Mouse (Mus musculus): Measurements from ENCODE around the gene Slc38a10. TPM values are rescaled to one million over a fixed set of nuclear protein-coding genes. Genes with fewer than 3 reads are reported as not detected.
A peak's percentile ranks its signal among the peaks of the same experiment; 100 is the strongest.

Slc38a10 gene
- total RNA-seq, 2 experiments from 2014 or later: 39.0 to 48.2 TPM

DNA sequence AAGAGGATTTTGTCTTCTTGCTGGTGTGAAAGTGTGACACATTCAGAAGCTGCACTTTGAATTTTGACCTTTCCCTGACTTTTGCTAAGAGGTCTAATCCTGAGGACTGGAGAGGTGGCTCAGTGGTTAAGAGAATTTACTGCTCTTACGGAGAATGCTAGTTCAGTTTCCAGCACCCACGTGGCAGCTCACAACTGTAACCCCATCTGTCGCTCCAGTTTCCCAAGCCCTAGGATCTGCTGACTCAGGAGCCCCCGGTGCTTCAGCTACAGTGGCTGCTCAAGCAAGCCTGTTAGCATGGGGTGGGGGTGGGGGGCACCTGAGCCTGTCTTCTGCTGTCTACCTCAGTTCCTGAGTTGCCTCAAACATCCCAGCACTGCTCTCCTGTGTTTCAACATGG, 28.2 kb upstream of the Slc38a10 start:
- peak; percentile 61 for DNase-seq (ENCODE audit: low spot score)

DNA sequence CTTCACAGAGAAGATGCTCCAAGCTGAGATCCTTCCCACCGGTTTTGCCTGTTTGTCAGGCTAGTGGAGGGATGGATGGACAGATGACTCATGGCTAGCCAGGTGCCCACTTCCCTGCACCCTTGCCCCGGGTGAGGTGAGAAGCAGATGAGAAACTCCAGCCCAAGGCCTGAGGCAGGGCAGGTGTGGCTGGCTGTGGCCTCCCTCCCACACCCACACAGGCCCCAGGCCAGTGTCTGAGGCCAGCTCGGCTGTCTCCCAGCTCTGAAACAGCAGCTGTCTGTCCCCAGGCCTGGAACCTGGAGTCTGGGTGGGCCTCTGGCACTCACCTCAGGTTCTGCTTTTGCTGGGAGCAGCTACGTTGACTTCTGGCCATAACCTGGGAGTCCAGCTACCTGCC, 24.8 kb upstream of the Slc38a10 start:
- DNase-seq (ENCODE audit: low spot score): no peak

DNA sequence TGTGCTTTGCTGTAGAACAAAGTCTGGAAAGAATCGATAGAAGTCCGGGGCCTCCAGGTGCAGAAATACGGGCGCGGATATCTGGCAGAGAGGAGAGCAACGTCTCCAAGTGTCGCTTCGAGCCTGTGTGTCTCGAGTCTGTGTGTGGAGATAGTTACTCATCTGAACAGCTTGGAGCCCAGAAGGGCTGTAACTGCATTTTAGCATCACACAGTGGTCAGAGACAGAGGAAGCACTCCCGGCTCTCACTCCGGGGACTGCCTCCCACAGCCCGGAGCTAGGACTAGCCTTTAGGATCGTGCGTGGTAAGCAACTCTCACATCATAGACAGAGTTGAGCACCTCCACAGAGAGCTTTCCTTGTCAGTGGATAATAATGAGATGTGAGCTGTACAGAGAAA, 22.1 kb upstream of the Slc38a10 start:
- DNase-seq (ENCODE audit: low spot score): no peak

DNA sequence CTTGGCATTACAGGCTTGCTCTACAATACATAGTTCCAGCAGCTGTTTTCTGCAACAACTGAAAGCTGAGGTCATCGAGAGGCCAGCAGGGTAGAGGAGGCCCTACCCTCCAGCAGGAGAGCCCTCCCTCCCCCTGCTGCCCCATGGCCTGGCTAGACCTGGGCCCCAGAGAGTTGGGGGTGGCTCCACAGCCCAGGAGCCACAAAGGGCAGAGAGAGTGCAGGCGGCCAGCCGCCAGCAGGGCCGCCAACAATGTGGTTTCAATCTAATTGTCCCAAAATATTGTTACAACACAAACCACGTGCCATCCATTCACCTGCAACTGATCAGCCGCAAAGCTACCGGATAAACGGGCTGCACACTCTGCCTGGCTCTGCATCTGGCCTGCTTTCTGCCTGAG, 20.0 kb upstream of the Slc38a10 start:
- no peak for DNase-seq (ENCODE audit: low spot score)

DNA sequence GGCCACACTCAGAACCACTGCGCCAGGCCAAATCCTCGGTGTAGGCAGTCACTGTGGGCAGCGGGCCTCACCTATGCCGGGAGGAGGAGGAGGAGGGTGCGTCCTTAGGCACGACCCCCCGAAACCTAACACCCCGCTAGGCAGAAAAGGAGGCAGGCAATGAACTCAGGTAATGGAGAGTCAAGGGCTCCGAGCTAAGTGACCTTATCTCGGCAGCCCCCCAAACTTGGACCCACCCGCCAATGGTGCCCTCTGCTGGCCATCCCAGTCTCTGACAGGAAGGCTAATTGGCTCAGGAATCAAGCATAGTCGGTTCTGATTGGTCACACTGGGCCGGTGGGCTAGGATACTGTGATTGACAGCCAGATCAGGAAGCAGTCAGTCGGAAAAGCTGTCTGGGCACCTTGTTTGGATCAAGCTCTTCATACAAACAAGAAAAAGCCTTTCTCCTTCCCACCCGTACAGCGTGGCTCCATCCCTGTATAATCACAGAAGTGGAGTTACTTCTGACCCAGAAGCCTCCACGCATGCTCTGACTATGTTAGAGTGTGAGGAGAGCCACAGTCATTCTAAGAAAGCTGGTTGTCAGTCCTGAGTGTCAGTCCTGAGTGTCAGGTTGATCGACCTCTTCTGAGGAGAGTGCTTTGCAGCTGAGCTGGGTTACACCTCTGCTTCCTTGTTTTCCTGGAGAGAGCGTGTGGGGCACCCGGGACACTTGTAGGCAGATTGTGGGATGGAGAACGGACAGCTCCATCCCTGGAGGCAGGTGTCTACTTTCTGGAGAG, 18.3 kb upstream of the Slc38a10 start:
- DNase-seq (ENCODE audit: low spot score): peak; percentile 72

DNA sequence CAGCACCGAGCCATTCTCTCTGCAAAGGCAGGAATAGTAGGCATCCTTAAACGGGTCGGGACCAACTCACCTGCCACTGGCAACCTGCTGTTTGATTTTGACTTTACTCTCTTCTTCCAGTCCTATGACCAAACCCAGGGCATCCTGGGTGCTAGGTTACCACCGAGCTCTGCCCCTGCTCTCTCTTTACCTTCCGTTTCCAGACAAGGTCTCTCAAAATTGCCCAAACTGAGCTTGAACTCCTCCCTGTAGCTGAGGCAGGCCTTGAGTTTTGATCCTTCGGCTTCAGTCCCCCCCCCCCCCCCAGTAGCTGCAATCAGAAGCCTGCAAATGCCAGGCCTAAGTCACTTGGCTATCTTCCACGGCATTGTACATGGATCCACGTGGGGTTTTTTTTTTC, 17.4 kb upstream of the Slc38a10 start:
- DNase-seq (ENCODE audit: low spot score): no peak

DNA sequence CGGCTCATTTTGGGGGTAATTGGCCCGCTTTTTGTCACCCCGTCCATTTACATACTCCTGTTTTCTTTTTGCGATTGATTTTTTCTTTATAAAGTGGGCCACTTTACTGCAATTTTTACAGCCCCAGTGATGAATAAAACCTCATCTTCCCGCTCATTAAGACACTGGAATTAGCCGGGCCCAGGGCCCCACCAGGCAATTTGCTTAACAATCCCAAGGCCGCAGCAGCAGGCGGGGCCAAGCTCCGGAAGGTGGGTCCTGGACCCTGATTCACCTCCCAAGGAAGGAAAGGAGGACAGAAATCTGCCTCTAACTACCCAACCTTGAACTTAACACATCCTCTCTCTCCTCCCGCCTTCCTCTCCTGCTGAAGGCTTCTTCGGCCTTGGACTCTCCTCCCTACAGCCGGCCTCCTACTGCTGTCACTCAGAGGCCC, 16.8 kb upstream of the Slc38a10 start:
- DNase-seq (ENCODE audit: low spot score): no peak

DNA sequence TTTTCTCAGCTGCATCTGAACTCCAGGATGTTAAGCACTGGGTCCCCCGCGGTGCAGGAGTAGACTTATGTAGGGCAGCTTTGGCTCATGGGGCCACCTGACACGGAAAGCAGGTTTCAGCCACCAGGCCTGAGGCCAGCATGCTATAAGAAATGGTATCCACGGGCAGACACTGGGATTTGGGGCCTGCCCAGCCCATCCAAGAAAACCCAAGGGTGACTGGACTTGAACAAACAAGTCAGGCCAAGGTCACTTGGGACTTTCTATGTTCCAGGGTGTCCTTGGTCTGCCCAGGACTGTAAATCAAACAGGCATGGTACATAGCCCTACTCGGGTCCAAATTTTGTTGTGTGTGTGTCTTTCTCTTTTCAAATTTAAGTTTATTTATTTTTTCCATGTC, 15.9 kb upstream of the Slc38a10 start:
- DNase-seq (ENCODE audit: low spot score): no peak

DNA sequence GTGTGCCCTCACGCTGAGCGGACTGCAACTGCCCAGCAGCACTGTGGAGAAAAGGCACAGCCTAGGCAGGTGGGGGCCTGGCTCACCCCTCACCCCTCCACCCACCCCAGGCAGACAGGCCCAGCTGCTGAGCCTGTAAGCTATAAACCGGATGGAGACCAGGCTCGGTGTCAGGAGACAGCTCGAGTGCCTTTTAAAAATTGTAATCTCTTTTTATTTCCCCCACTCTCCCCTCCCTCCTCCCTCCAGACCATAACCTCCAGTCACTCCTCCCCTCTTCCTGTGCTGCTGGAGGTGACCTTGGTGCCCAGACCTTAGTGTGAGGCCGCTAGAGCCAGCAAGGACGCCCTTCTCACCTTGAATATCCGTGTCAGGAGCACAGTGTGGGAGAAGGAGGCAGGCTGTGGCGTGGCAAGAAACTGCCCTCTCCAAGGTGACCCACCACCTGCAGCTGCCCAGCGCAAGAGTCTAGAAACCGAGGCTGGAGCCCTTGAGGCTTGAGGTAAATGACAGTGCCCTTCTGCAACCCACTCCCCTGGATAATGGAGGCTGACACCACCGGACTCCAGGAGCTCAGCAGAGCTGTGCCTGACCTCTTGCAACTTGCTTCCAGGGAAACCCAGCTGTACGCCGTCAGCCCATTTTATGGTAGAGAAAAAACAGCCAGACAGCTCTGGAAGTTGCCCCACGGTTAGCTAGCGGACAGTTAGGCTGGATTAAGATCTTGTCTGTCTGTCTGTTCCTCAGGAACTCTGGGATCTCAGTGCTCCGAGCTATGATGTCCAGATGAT, 13.5 kb upstream of the Slc38a10 start:
- no peak for DNase-seq (ENCODE audit: low spot score)

DNA sequence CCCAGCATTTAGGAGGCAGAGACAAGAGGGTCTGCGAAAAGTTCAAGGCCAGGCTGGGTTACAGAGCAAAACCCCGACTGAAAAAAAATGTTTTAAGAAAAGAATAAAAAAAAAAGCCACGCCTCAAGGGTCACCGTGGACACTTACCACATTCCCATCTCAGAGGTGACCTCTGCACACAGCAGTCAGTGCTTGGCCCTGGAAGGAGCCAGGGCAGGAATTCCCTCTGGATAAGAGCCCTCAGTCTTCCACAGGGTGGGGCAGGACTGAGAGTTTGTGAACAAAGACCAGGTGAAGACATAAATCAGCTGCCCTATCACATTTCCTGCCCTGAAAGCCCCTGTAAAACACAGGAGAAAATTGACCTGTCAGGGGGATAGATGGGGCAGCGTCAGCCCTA, 12.9 kb upstream of the Slc38a10 start:
- no peak for DNase-seq (ENCODE audit: low spot score)

DNA sequence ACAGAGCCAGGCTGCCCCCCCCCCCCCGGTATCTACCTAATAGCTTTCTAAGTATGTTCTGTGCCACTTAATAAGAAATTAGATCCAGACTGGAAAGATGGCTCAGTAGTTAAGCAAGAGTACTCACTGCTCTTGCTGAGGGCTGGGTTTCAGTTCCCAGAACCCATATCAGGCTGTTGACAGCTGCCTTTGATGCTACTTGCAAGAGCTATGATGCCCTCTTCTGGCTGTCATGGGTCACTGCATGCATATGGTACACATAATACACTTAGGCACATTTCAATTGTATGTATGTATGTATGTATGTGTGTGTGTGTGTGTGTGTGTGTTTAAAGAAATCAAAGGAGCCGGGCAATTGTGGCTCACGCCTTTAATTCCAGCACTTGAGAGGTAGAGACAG, 12.1 kb upstream of the Slc38a10 start:
- no peak for DNase-seq (ENCODE audit: low spot score)

DNA sequence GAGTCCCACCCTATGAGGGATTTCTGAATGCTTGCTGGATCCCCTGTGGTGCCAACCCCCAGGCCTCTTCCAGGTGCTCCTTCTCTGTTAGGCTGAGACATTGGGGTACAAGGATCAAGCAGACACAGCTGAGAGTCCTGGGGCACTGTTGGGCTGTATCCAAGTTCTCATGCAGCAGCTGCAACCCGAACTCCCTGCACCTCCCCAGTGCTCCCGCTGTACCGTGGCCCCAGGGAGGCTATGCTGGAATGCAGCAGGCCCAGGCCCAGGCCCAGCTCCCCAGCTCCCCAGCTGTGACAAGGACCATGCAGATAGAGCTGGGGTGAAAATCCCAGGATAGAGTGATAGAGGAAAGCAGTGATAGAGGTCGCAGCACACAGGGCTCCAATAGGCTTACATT, 10.1 kb upstream of the Slc38a10 start:
- no peak for DNase-seq (ENCODE audit: low spot score)

DNA sequence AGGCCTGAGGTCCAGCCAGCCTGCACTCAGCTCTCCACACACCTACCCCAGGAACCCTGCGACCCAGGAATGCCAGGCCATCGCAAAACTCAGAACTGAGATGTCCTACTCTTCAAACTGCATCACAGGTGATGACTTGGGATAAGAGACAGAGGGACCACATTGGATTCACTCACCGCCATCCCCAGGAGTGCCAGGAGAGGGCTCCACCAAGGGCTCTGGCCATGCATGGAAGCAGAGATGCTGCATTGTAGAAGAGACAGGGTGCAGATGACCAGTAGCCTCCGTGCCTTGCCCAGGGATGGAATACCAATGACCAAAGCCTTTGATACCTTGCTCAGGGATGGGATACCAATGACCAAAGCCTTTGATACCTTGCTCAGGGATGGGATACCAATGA, 9.3 kb upstream of the Slc38a10 start:
- no peak for DNase-seq (ENCODE audit: low spot score)

DNA sequence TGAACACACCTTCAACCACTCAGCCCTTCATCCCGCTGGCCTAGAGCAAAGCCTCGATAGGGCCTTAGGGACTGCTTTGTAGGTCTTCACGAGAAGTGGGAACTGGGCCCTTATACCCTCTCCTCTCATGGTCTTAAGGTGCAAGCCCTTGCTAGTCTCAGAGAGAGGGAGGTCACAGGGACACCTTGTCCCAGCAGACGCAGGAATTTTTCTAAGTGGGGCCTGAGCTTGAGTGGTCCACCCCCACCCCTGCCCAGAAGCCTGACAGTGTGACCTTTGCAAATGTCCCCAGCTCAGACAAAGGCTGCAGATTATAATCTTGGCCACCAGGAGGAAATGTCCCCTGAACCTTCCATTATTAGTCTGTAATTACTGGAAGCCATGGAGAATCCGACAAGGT, 8.5 kb upstream of the Slc38a10 start:
- no peak for DNase-seq (ENCODE audit: low spot score)

DNA sequence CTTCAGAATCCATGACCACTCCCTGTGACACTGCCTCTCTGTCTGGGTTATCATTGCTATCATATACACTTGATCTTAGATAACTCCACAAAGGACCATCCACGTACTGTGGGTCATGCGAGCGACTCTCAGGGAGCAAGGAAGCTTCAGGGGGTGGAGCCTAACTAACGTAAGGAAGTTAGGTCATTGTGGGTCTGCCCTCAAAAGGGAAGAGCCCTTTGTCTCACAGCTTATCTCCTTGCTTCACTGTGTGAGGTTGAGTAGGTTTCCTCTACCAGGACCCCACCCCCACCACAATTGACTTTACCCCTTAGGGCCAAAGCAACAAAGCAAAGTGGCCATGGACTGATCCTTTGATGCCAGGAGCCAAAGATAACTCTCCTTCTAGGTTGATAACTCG, 7.7 kb upstream of the Slc38a10 start:
- no peak for DNase-seq (ENCODE audit: low spot score)

DNA sequence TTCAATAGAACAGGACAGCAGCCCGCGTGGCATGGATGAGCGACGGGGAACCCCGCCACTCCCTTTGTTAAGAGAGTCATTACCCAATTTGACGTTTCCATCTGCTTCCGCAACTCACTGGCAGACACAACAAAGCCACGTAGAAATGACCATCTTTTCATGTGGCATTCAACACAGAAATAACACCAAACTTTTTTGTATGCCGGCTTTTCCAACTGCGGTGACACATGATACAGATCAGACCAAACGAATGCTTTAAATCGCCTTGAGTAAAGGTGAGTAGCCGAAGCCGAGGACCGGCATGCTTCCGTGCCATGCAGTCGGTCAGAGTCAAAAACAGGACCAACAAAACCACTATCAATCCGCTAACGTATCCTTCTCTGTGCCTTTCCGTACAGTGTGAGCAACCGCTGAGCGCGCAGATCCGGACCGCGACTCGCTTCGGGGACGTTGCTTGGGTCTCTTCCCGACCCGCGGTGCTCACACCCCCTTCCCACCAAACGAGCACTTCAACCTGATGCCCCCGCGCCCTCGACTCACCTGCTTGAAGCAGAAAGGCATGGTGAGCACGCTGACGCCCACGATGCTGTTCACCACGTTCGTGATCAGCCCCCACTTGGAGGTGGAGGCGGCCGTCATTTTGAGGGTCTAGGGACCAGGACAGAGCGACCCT, 570 bp downstream of the Slc38a10 start:
- DNase-seq (ENCODE audit: low spot score): no peak

DNA sequence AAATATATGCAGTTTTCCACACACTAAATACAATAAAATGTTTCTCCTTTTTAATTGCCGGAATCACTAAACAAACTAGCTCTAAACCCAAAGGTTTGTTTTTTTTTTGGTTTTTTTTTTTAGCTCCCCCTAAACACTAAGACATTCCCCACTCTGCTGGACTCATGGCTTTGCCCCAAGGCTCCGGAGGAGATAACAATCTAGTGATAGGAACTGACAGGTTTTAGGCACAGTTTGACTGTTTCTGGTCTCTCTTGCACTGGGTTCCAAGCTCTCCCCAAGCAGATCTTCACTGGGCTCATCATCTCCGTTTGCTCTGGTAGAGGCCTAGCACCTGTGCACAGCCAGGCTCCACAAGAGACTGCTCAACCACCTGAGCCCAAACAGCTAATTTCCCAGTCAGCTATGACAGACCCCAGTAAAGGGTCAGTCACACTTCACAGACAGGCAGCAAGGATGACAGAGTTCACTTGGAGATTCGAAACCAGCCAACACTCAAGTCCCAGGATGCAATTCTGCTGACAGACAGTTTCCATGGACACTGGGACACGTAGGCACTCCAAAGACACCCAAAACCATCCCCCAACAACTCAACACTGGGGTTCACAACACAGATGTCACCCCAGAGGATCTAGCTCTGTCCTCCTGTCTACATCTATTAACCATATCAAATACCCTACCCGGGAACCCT, 1.5 kb downstream of the Slc38a10 start:
- DNase-seq (ENCODE audit: low spot score): no peak

DNA sequence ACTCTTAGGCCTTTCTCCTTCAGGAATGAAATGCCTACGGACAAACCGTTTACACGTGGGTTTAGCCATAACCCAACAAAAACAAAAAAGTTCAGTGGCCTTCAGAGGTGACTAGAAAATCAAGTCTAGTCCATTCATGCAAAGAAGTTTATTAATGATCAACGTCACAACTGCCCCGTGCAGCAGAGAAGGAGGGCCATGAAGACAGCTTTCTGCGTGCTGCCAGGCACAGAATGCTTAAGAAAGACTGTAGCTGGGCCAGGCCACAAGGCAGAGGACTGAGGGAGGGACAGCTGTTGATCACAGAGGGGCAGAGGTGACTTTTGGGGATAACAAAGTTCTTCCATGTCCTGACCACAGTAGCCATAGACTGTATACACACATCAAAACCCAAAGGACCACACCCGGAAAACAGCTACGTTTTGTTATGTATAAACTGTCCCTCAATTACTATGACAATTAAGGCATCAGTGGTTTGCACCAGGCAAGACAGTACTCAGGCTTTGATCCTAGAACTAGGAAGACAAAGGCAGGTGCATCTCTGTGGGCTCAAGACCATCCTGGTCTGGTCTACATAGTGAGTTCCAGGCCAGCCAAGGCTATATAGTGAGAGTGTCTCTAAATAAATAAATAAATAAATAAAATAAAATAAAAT, 2.8 kb downstream of the Slc38a10 start:
- DNase-seq (ENCODE audit: low spot score): no peak

DNA sequence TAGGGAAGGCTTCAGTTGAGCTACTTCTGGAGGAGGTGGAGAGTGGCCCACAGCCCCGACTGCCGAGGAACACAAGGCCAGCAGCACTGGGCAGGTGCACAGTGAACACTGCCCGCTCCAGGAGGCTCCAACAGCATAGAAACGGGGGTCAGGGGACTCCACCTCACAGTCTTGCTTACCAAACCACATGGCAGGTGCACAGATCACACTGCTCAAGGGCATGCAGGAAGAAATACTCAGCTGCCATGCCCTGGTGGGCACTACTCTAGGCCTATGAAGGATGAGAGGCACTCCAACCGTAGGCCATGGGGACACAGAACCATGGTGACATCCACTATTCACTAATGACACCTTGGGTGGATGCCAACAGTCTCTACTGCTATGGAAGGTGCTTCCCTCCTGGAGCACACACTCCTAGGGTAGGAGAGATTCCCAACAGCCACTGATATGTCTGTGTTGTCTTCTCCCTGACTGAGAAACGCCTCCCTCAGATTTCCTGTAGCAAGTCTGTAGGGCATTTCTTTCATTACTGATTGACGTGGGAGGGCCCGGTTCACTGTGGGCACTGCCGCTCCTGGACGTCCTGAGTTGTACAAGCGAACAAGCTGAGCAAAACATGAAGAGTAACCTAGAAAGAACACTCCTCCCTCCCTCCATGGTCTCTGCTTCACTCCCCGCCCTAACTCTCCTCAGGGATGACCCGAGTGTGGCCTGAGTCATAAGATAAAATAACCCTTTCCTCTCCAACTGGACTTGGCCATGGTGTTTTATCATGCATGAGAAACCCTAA, 7.2 kb downstream of the Slc38a10 start:
- no peak for DNase-seq (ENCODE audit: low spot score)

DNA sequence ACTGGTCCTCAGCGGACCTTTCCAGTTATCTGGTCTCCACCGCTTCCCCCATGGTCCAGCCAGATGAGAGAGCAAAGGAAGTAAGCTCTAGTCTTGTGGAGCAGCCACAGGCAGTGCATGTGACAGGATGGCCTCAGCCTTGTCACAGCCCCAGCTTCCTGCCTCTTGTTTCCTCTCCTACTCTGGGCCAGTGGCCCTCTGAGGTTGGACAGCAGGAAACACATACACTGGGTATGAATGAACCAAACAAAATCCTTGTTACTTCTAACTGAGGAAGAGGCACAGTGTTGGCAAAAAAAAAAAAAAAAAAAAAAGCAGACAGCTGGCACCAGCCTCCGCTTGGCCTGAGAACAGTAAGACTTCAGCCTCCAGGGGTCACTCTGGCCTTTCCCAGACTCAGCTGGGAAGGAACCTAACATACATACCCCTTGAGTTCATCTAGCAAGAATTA, 8.5 kb downstream of the Slc38a10 start:
- DNase-seq (ENCODE audit: low spot score): peak; percentile 38

All from gastrocnemius, adult 18-20 months (tissue).